Mouse (Mus musculus) liver, embryonic 13.5 days (tissue): ENCODE measurements around the gene Ccnd3. TPM values are rescaled to one million over a fixed set of nuclear protein-coding genes. Genes with fewer than 3 reads are reported as not detected.
A peak's percentile ranks its signal among the peaks of the same experiment; 100 is the strongest.

Experiments used
- ATAC-seq: fragments of 200-750 bp; cut with Nextera tagmentation; 2 replicates; pipeline ENCODE4 v1.8.0; 2017; ENCODE audit warnings: low read depth, mild to moderate bottlenecking, moderate number of reproducible peaks, moderate library complexity
- DNase-seq: peaks from one replicate; pipeline ENCODE4 v3.0.0; 2022
- H3K27ac ChIP-seq: fragments of 300-500 bp; sonication (generic); 2 replicates; pipeline ENCODE4 v1.5.1; 2015; ENCODE audit warnings: moderate library complexity, mild to moderate bottlenecking, inconsistent platforms
- H3K27me3 ChIP-seq: fragments of 300-500 bp; sonication (generic); 2 replicates; pipeline ENCODE4 v1.6.1; 2015; ENCODE audit warnings: mild to moderate bottlenecking, inconsistent platforms
- H3K36me3 ChIP-seq: fragments of 300-500 bp; sonication (generic); 2 replicates; pipeline ENCODE4 v1.6.1; 2015; ENCODE audit warnings: mild to moderate bottlenecking, inconsistent platforms
- H3K4me1 ChIP-seq: fragments of 300-500 bp; sonication (generic); replicated peaks from 2 replicates; pipeline ENCODE4 v1.6.1; 2015; ENCODE audit warnings: inconsistent platforms
- H3K4me2 ChIP-seq: fragments of 300-500 bp; sonication (generic); 2 replicates; pipeline ENCODE4 v1.6.1; 2015; ENCODE audit warnings: inconsistent platforms, mild to moderate bottlenecking, moderate library complexity
- H3K4me3 ChIP-seq: fragments of 300-500 bp; sonication (generic); replicated peaks from 2 replicates; pipeline ENCODE4 v1.5.1; 2015; ENCODE audit warnings: mild to moderate bottlenecking, inconsistent platforms
- H3K9ac ChIP-seq: fragments of 300-500 bp; sonication (generic); 2 replicates; pipeline ENCODE4 v1.6.1; 2015; ENCODE audit warnings: mild to moderate bottlenecking, inconsistent platforms
- H3K9me3 ChIP-seq: fragments of 300-500 bp; sonication (generic); replicated peaks from 2 replicates; pipeline ENCODE4 v1.6.1; 2016; ENCODE audit warnings: inconsistent platforms
- WGBS: fragments of 180-500 bp; shearing (Covaris S2); methylation state at CpG from one replicate; pipeline ENCODE4 v1.1.7; 2015; ENCODE audit not compliant: insufficient replicate concordance; 5-methylcytosine and 5-hydroxymethylcytosine counted together
- polyA plus RNA-seq: library from polyadenylated mRNA; unstranded; fragments of >200 nt; fragmentation: Nextera tagmentation; extraction: Ambion mirVana; gene quantifications from 2 replicates; pipeline ENCODE4 v1.2.1, GENCODE M21; 2015

The Ccnd3 gene
- polyA plus RNA-seq, 1 experiment from 2014 or later, result 400 TPM

DNA sequence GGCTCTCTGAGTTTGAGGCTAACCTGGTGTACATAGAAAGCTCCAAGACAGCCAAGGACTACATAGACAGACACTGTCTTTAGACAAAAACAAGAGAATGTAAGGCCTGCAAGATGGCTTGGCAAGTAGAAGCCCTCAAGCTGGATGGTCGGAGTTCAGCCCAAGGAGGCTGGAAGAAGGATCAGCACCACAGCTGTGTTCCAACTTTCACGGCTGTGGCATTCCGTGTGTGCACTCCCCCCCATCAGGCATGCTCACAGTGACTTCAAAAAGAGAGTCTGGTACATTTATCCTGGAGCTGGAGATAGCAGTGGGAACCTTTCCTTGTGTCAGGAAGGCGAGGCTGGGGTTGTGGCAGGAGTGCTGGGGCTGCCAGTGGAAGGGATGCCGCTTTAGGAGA, 121.2 kb downstream of the Ccnd3 start:
- WGBS, result 88% methylated on average over 5 of the region's 5 CpGs
- Histone ChIP-seq H3K9me3 (no peaks in the 10 kb centered on the region), H3K4me2 (no peak overlapping the region), H3K4me3 (no peak overlapping the region), H3K9ac (no peak overlapping the region), H3K27me3 (no peaks in the 10 kb centered on the region), H3K36me3 (peaks cover 64% of the 10 kb centered on the region), H3K4me1 (peaks cover 29% of the 10 kb centered on the region), H3K27ac (no peak overlapping the region)
- no peak for DNase-seq
- no peak for ATAC-seq

DNA sequence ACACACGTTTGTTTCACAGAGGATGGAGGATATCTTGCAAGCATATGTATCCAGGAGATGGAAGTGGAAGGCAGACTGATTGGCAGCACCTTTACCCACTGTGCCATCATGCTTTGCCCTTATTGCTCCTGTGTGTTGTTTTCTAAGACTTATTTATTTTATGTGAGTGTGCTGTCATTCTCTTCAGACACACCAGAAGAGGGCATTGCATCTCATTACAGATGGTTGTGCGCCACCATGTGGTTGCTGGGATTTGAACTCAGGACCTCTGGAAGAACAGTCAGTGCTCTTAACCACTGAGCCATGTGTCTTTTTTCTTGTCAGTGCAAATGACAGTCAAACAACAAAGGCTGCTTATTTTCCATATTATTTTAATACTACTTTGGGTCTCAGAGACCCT, 122.9 kb downstream of the Ccnd3 start:
- no peaks in the 10 kb centered on the region for H3K27me3 ChIP-seq

DNA sequence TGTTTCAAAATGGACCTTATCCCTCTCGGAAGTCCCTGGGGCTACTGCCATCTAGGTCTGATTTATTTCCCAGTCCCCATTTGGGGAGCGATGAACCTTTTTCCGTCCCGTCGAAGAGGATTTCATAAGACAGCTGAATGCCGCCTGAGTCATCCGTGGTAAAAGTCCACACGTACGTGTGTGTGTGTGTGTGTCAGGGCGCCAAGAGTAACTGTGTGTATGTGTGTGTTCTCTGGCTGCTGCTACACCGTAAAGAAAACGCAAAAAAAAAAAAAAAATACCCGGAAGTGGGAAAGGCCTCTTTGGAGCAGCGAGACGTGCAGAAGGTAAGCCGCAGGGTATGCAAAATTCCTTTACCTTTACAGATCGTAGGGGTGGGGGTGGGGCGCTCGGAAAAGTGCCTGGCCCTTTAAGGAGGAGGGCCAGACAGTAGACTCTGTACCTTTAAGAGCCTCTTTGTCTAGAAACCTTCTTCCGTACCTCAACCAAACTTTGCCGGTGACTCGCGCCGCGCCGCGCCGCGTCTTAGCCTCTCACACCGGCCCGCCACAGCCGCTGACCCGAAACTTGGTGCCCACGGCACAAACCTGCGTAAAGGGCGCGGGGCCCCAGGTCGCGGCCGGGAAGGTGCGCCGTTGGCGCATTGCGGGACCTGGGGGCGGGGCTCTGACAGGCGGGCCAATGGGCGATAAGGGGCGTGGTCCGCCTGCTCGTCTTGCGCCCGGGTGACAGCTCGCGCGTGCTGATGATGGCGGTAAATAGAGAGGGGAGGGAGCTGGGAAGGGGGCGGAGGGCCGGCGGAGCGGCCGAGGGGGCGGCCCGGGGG, 124.2 kb downstream of the Ccnd3 start:
- Histone ChIP-seq H3K4me1 (peaks cover 55% of the 10 kb centered on the region), H3K27me3 (no peaks in the 10 kb centered on the region), H3K9ac (peak overlapping the region; percentile 90), H3K36me3 (peaks cover 38% of the 10 kb centered on the region), H3K4me2 (peak overlapping the region; percentile 99), H3K27ac (peak overlapping the region; percentile 94), H3K9me3 (no peaks in the 10 kb centered on the region), H3K4me3 (peak overlapping the region; percentile 72)
- peak; percentile 89 for ATAC-seq
- WGBS, result under 1% methylated on average over 63 of the region's 63 CpGs
- peak; percentile 96 for DNase-seq

More for the DNA sequence above, 122.9 kb downstream of the Ccnd3 start:
- Histone ChIP-seq H3K4me1 (peaks cover 45% of the 10 kb centered on the region), H3K27ac (peak overlapping the region; percentile 94), H3K9ac (peak overlapping the region; percentile 90), H3K4me3 (peak overlapping the region; percentile 72), H3K9me3 (no peaks in the 10 kb centered on the region), H3K36me3 (peaks cover 47% of the 10 kb centered on the region), H3K4me2 (peak overlapping the region; percentile 99)
- WGBS, result 63% methylated on average over 2 of the region's 2 CpGs
- ATAC-seq, result no peak
- DNase-seq, result no peak

DNA sequence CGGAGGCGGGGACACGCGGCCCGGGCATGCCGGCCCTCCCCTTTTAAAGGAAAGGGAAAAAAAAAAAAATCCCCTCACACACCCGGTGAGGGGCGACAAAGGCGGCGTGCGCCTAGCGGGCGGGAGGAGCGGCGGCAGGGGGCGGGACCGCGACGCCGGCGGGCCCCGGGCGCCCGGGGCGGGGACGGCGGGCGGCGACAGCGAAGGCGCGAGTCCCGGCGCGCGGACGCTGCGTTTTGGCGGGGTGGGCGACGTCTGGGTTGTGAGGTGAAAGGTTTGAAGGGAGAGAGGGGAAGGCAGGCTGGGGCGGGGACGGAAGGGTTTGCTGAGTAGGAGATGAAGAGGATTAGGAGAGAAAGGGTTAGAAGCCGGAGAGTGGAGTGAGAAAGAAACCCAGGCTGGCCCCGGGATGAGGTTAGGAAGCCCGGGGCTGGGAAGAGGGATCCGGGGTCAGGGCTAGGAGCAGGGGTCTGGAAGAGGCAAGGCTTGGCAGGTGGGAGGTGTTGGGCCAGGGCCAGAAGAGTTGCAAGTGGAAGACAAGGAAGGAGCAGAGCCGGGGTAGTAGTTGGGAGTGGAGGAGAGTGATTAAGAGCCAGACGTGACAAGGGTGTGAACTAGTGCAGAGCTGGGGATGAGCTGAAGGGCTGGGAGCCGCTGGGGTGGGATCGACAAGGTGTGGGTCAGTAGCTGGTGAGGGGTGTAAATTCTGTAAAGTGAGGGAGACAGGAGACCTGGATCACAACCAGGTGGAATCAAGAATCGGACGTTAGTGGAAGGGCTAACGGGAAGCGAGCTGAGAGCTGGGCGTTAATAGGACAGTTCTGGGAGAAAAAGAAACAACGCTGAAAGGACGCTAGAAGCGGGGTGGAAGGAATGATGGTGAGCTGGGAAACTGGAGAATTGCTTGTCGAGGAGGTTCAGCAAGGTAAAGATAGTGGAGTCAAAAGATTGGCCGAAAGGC, 125.1 kb downstream of the Ccnd3 start:
- H3K36me3 ChIP-seq, result peaks cover 32% of the 10 kb centered on the region
- peaks cover 61% of the 10 kb centered on the region for H3K4me1 ChIP-seq
- no peaks in the 10 kb centered on the region for H3K27me3 ChIP-seq
- WGBS, result under 1% methylated on average over 61 of the region's 61 CpGs
- no peaks in the 10 kb centered on the region for H3K9me3 ChIP-seq
- peak; percentile 39 for DNase-seq
- peak overlapping the region; percentile 90 for H3K9ac ChIP-seq
- peak overlapping the region; percentile 94 for H3K27ac ChIP-seq
- peak overlapping the region; percentile 99 for H3K4me2 ChIP-seq
- peak overlapping the region; percentile 72 for H3K4me3 ChIP-seq
- peak; percentile 61 for ATAC-seq

DNA sequence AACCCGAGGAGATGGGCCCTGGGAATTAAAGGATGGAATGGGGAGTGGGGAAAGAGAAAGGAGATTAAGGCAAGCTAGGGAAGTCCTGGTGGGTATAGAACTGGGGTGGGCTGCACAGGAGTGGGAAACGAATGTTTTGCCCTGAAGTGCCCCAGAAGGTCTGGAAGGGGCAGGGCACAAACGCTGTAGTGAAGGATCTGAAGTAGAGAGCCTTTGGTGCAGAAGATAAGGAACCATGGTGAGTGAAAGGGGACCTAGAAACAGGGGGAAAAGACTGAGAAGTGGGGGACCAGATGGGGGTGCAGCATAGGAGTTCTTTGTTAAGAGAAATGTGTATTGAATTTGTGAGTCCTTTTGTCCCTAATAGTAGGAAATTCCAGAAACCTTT, 125.8 kb downstream of the Ccnd3 start, which contains the start of gene Usp49:
Gene Usp49, plus strand, starts transcription at position 13 of the 388 bp plus-strand sequence.
- Histone ChIP-seq H3K4me3 (peak within 1 kb of the TSS; percentile 72), H3K9ac (peak within 1 kb of the TSS; percentile 90), H3K27ac (peak within 1 kb of the TSS; percentile 94), H3K9me3 (no peaks in the 10 kb centered on the region), H3K27me3 (no peaks in the 10 kb centered on the region), H3K4me1 (peaks cover 61% of the 10 kb centered on the region), H3K36me3 (peaks cover 31% of the 10 kb centered on the region), H3K4me2 (peak within 1 kb of the TSS; percentile 99)
- 0% methylated on average over 3 of the region's 3 CpGs for WGBS
- ATAC-seq (0 out of 2 replicates have a peak, but pooled peaks have one; percentile 22), DNase-seq (no peak)

DNA sequence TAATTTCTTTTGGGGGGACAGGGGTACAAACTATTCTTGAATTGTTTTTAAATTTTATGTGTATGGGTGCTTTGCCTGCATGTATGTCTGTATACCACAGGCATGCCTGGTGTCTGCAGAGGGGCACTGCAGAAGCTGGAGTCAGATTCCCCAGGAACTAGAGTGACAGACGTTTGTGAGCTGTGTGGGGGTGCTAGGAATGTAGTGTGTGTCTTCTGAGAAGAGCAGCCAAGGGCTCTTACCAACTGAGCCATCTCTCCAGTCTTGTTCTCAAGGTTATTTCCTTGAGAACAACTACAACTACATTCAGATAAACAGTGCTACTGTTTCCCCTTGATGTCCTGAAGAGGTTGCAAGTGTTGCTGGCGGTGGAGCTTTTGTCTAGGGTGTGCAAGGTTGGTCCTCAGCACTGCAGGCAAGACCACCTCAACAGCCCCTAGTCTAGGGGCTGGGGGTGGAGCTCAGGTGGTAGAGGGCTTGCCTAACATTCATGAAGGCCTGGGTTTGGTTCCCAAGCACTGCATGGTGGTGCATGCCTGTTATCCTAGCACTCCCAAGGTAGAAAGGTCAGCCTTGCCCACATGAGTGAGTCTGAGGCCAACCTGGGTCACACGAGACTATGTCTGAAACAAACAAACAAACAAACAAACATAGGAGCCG, 127.5 kb downstream of the Ccnd3 start:
- H3K9ac ChIP-seq, result peak overlapping the region; percentile 46; the same call in 1 of the 2 replicates
- peak overlapping the region; percentile 14; the same call in 1 of the 2 replicates for H3K4me3 ChIP-seq
- H3K9me3 ChIP-seq, result no peaks in the 10 kb centered on the region
- H3K27me3 ChIP-seq, result no peaks in the 10 kb centered on the region
- peaks cover 26% of the 10 kb centered on the region for H3K36me3 ChIP-seq
- H3K4me2 ChIP-seq, result peak overlapping the region; percentile 33; the same call in 1 of the 2 replicates
- H3K27ac ChIP-seq, result no peak overlapping the region
- WGBS, result 71% methylated on average over 4 of the region's 4 CpGs
- ATAC-seq (no peak), DNase-seq (no peak)
- peaks cover 58% of the 10 kb centered on the region for H3K4me1 ChIP-seq

DNA sequence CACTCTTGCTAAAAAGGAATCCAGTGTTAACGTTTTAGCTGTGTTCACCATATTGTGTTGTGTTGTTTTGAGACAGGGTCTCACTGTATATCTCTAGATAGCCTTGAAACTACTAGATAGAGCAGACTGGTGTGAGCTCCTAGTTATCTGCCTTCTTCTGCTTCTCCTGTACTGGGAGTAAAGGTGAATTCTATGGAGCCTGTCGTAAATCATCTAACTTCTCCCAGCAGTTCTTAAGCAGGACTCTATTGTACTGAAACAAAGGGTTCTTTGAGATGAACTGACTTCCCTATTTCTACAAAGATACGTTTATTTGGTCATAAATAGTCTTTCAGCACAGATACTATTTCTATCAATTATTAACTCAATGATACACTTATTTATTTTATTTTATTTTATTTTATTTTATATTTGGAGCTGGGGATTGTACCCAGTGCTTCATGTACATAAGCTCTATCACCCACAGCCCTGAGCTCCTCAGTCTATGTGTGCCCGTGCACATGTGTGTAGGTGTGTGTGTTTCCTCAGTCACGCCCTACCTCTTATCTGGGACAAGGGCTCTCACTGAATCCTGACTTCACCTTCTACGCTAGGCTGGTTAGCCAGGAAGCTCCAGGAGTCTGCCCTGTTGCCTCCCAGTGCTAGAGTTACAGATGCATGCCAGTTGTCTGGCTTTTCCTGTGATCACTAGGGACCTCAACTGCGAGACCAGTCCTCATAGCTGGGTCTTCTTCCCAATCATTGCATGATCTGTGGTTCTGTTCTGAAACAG, 129.3 kb downstream of the Ccnd3 start:
- H3K4me1 ChIP-seq, result peaks cover 43% of the 10 kb centered on the region
- H3K9ac ChIP-seq, result peak overlapping the region; percentile 17; the same call in 1 of the 2 replicates
- DNase-seq, result no peak
- no peaks in the 10 kb centered on the region for H3K9me3 ChIP-seq
- H3K4me3 ChIP-seq, result no peak overlapping the region
- H3K36me3 ChIP-seq, result peaks cover 18% of the 10 kb centered on the region
- no peak overlapping the region for H3K27ac ChIP-seq
- WGBS, result 61% methylated on average over 7 of the region's 7 CpGs
- ATAC-seq, result no peak
- no peaks in the 10 kb centered on the region for H3K27me3 ChIP-seq
- no peak overlapping the region for H3K4me2 ChIP-seq

DNA sequence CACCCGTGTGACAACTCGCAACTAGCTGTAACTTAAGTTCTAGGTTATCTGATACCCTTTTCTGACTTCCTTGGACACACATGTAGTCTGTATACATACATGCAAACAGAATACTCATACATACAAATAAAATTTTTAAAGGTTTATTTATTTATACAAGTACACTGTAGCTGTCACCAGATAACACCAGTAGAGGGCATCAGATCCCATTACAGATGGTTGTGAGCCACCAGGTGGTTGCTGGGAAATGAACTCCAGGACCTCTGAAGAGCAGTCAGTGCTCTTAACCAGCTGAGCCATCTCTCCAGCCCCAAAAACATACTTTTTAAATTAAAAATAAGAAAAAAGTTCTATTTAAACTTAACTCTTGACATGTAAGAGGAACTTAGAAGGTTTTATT, 138.1 kb downstream of the Ccnd3 start:
- no peak overlapping the region for H3K4me2 ChIP-seq
- no peaks in the 10 kb centered on the region for H3K36me3 ChIP-seq
- no peak for DNase-seq
- H3K27me3 ChIP-seq, result no peaks in the 10 kb centered on the region
- peaks cover 20% of the 10 kb centered on the region for H3K4me1 ChIP-seq
- ATAC-seq, result no peak
- H3K9me3 ChIP-seq, result no peaks in the 10 kb centered on the region
- 86% methylated on average over 2 of the region's 2 CpGs for WGBS
- H3K9ac ChIP-seq, result no peak overlapping the region
- H3K4me3 ChIP-seq, result no peak overlapping the region
- H3K27ac ChIP-seq, result no peak overlapping the region

DNA sequence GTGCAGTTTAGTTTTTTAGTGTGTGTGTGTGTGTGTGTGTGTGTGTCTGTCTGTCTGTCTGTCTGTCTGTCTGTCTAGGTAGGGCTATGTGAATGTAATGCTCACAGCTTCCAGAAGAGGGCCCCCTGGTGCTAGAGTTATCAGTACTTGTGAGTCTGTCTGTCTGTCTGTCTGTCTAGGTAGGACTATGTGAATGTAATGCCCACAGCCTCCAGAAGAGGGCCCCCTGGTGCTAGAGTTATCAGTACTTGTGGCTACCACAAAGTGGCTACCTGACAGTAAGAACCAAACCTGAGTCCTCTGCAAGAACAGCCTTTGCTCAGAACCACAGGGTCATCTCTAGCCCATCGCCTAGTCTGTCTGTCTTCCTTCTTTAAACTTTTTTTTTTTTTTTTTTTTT, 141.8 kb downstream of the Ccnd3 start:
- Histone ChIP-seq H3K27me3 (no peaks in the 10 kb centered on the region), H3K27ac (no peak overlapping the region), H3K9me3 (no peaks in the 10 kb centered on the region), H3K4me2 (no peak overlapping the region), H3K4me3 (no peak overlapping the region), H3K36me3 (peaks cover 10% of the 10 kb centered on the region; the same call in 1 of the 2 replicates), H3K4me1 (peaks cover 22% of the 10 kb centered on the region), H3K9ac (no peak overlapping the region)
- peak; percentile 53 for DNase-seq
- WGBS, result 60% methylated on average over 1 of the region's 1 CpGs
- 0 out of 2 replicates have a peak, but pooled peaks have one; percentile 12 for ATAC-seq

DNA sequence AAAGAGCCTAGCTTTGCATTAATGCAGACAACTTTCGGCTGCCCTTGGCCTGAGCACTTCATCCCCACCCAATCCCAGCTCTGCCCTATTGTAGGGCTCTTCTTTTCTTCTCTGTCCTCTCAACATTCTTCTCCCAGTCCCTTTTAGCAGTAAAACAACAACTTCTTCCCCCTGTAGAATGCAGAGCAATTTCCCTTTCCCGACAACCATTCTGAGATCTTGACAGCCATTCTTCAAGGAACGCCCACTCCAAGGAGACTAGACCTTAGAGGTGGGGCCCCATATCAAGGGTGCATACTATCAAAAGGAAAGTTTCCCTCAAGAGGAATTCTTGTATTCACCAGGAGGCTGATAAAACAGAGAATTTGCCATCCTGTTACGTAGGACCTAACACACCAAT, 144.1 kb downstream of the Ccnd3 start:
- peaks cover 20% of the 10 kb centered on the region for H3K4me1 ChIP-seq
- ATAC-seq (no peak), DNase-seq (no peak)
- no peak overlapping the region; the same call in 1 of the 2 replicates for H3K9ac ChIP-seq
- no peaks in the 10 kb centered on the region for H3K27me3 ChIP-seq
- WGBS, result 59% methylated on average over 4 of the region's 4 CpGs
- H3K36me3 ChIP-seq, result peaks cover 20% of the 10 kb centered on the region; the same call in 1 of the 2 replicates
- no peak overlapping the region for H3K4me3 ChIP-seq
- H3K4me2 ChIP-seq, result no peak overlapping the region
- H3K27ac ChIP-seq, result no peak overlapping the region
- no peaks in the 10 kb centered on the region for H3K9me3 ChIP-seq
